In genomic region chr10:76835497-76836357, GRCm38 (mm10) we compare ENCODE assay signal across 8 mouse cellular contexts.
DNase-seq lines count a peak whose midpoint lies in the region; ATAC-seq lines count a peak whose summit lies in the region.

No protein-coding gene starts in this region.

- H3K27ac ChIP-seq in hindbrain, embryonic 12.5 days, result no peak overlapping the region

- 0 out of 2 replicates have a peak, but pooled peaks cover 4% of the 10 kb centered on the region for H3K4me1 ChIP-seq in hindbrain, embryonic 12.5 days

- no peak overlapping the region for H3K4me3 ChIP-seq in hindbrain, embryonic 12.5 days

- peak; percentile 66 for DNase-seq in Muller cell, postnatal 12 days (ENCODE audit: inconsistent ontology term)
- DNase-seq in cerebellum, adult 8-10 months, result peak; percentile 90
- peak; percentile 53 to 94 for DNase-seq in frontal cortex, adult 2 months (ENCODE audit: extremely low spot score in 1 of 2, low spot score in 1 of 2)
- peak; percentile 78 for DNase-seq in layer of hippocampus, adult 9-11 months
- DNase-seq in lung, postnatal 4 days, result peak; percentile 73 to 82
- DNase-seq in retina, postnatal 7 days (ENCODE audit: low read depth, low spot score), result peak; percentile 72
- peak; percentile 93 for DNase-seq in thymus, postnatal 4 days

- no peaks in the 10 kb centered on the region for H3K27me3 ChIP-seq in hindbrain, embryonic 12.5 days

- no peak overlapping the region for H3K4me2 ChIP-seq in hindbrain, embryonic 12.5 days (replicated peaks)

- H3K9ac ChIP-seq in hindbrain, embryonic 12.5 days, result no peak overlapping the region

- no peaks in the 10 kb centered on the region for H3K36me3 ChIP-seq in hindbrain, embryonic 12.5 days

- ATAC-seq in hindbrain, embryonic 12.5 days (ENCODE audit: low FRiP score), result peak; percentile 63; the same call in 1 of the 2 replicates

- no peaks in the 10 kb centered on the region for H3K9me3 ChIP-seq in hindbrain, embryonic 12.5 days (replicated peaks)

- 60% methylated on average over 14 of the region's 14 CpGs for WGBS in hindbrain, embryonic 12.5 days
